Mouse (Mus musculus) hindbrain, embryonic 16.5 days (tissue): Measurements from ENCODE around the gene Ikzf1. TPM values are rescaled to one million over a fixed set of nuclear protein-coding genes. Genes with fewer than 3 reads are reported as not detected.

Experiments
- ATAC-seq: fragments of 200-750 bp; cut with Nextera tagmentation; 2 replicates; pipeline ENCODE4 v1.8.0; 2017; ENCODE audit warnings: moderate TSS enrichment, moderate library complexity
- H3K27ac ChIP-seq: fragments of 300-500 bp; sonication (generic); 2 replicates; pipeline ENCODE4 v1.5.1; 2014; ENCODE audit warnings: low read depth, mild to moderate bottlenecking, control low read depth, low read length, moderate library complexity
- H3K27me3 ChIP-seq: fragments of 300-500 bp; sonication (generic); replicated peaks from 2 replicates; pipeline ENCODE4 v1.6.1; 2014; ENCODE audit warnings: low read length; ENCODE audit not compliant: control insufficient read depth, insufficient read depth
- H3K36me3 ChIP-seq: fragments of 300-500 bp; sonication (generic); 2 replicates; pipeline ENCODE4 v1.6.1; 2014; ENCODE audit warnings: mild to moderate bottlenecking, low read length, moderate library complexity, mixed read lengths; ENCODE audit not compliant: control insufficient read depth, insufficient read depth
- H3K4me1 ChIP-seq: fragments of 300-500 bp; sonication (generic); 2 replicates; pipeline ENCODE4 v1.6.1; 2014; ENCODE audit warnings: low read depth, low read length; ENCODE audit not compliant: control insufficient read depth, insufficient read depth
- H3K4me2 ChIP-seq: fragments of 300-500 bp; sonication (generic); 2 replicates; pipeline ENCODE4 v1.6.1; 2014; ENCODE audit warnings: mild to moderate bottlenecking, low read length, control low read depth, moderate library complexity
- H3K4me3 ChIP-seq: fragments of 300-500 bp; sonication (generic); 2 replicates; pipeline ENCODE4 v1.5.1; 2014; ENCODE audit warnings: mild to moderate bottlenecking, low read length, control low read depth, moderate library complexity
- H3K9ac ChIP-seq: fragments of 300-500 bp; sonication (generic); 2 replicates; pipeline ENCODE4 v1.6.1; 2014; ENCODE audit warnings: low read depth, mild to moderate bottlenecking, control low read depth, low read length, moderate library complexity
- H3K9me3 ChIP-seq: fragments of 300-500 bp; sonication (generic); 2 replicates; pipeline ENCODE4 v1.6.1; 2014; ENCODE audit warnings: mild to moderate bottlenecking, low read length, moderate library complexity; ENCODE audit not compliant: control insufficient read depth
- WGBS: fragments of 180-500 bp; shearing (Covaris S2); extraction: QIAGEN DNeasy Blood & Tissue Kit; methylation state at CpG from one replicate; pipeline ENCODE4 v1.1.7; 2014; 5-methylcytosine and 5-hydroxymethylcytosine counted together
- polyA plus RNA-seq: library from polyadenylated mRNA; unstranded; fragments of >200 nt; fragmentation: Nextera tagmentation; extraction: Ambion mirVana; gene quantifications from 2 replicates; pipeline ENCODE4 v1.2.1, GENCODE M21; 2015

The Ikzf1 gene
- polyA plus RNA-seq, 1 experiment from 2014 or later, result 1.3 TPM

- H3K4me3 ChIP-seq, result no peak overlapping the region
- ATAC-seq, result no peak
- H3K4me2 ChIP-seq, result no peak overlapping the region
- H3K27me3 ChIP-seq, result no peaks in the 10 kb centered on the region
- H3K9me3 ChIP-seq, result no peaks in the 10 kb centered on the region
- H3K9ac ChIP-seq, result no peak overlapping the region
- H3K4me1 ChIP-seq, result no peaks in the 10 kb centered on the region
- no peak overlapping the region for H3K27ac ChIP-seq
- H3K36me3 ChIP-seq, result no peaks in the 10 kb centered on the region
Measured at GRCm38 (mm10) chr11:11766736-11767135, 81.9 kb downstream of the Ikzf1 start.

DNA sequence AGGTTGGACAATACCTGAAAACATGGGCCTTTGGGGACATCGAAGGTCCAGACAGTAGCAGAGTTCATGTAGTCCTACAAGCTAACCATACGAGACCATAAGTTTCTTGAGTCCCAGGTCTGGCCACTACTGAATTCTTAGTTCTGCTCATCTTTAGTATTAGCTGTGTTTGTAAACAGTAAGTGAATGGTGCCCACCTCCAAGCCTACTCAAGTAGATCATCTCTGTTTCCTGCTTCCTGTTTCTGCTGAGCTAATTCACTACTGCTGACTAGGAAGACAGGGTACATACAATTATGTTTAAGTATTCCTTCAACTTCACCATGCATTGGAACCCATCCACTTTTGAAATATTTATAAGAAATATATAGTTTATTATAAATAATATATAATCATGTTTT is 83.3 kb downstream of the Ikzf1 start:
- 92% methylated on average over 2 of the region's 2 CpGs for WGBS
- Histone ChIP-seq H3K4me3 (no peak overlapping the region), H3K36me3 (no peaks in the 10 kb centered on the region), H3K4me1 (no peaks in the 10 kb centered on the region), H3K27ac (no peak overlapping the region), H3K4me2 (no peak overlapping the region), H3K27me3 (no peaks in the 10 kb centered on the region), H3K9ac (no peak overlapping the region), H3K9me3 (no peaks in the 10 kb centered on the region)
- no peak for ATAC-seq

- no peak overlapping the region for H3K9ac ChIP-seq
- no peaks in the 10 kb centered on the region for H3K27me3 ChIP-seq
- no peaks in the 10 kb centered on the region for H3K9me3 ChIP-seq
- WGBS, result 93% methylated on average over 20 of the region's 20 CpGs
- no peaks in the 10 kb centered on the region for H3K4me1 ChIP-seq
- no peaks in the 10 kb centered on the region for H3K36me3 ChIP-seq
- H3K4me2 ChIP-seq, result no peak overlapping the region
- ATAC-seq, result no peak
- H3K4me3 ChIP-seq, result no peak overlapping the region
- no peak overlapping the region for H3K27ac ChIP-seq
Measured at GRCm38 (mm10) chr11:11769281-11769680, 84.5 kb downstream of the Ikzf1 start.

GRCm38 (mm10) chr11:11770691-11771090 is 85.9 kb downstream of the Ikzf1 start:
- no peak overlapping the region for H3K9ac ChIP-seq
- H3K27me3 ChIP-seq, result no peaks in the 10 kb centered on the region
- no peak overlapping the region for H3K27ac ChIP-seq
- H3K9me3 ChIP-seq, result no peaks in the 10 kb centered on the region
- no peaks in the 10 kb centered on the region for H3K4me1 ChIP-seq
- ATAC-seq, result no peak
- WGBS, result 94% methylated on average over 3 of the region's 3 CpGs
- no peaks in the 10 kb centered on the region for H3K36me3 ChIP-seq
- H3K4me2 ChIP-seq, result no peak overlapping the region
- no peak overlapping the region for H3K4me3 ChIP-seq

GRCm38 (mm10) chr11:11772196-11772595 is 87.4 kb downstream of the Ikzf1 start:
- Histone ChIP-seq H3K4me3 (no peak overlapping the region), H3K27ac (no peak overlapping the region), H3K9me3 (no peaks in the 10 kb centered on the region), H3K4me1 (no peaks in the 10 kb centered on the region), H3K9ac (no peak overlapping the region), H3K27me3 (no peaks in the 10 kb centered on the region), H3K36me3 (no peaks in the 10 kb centered on the region), H3K4me2 (no peak overlapping the region)
- 93% methylated on average over 4 of the region's 4 CpGs for WGBS
- ATAC-seq, result no peak

DNA sequence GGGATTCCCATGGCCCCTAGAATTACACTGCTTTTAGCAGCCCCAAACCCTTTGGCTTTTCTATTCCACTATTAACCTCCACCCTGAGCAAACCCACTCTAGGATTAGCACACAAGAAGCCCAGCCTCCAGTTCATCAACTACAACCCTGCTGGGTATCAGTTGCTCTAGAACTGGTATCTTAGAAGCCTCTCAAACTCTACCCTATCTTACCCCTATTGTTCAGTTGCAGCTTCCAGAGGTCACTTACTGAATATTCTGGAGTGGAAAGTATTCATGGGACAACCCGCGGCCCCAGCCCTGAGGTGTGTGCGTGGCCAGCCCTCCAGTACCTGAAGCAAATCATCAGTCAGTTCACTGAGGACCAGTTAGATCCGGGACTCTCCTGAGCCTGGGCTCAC is 89.6 kb downstream of the Ikzf1 start:
- Histone ChIP-seq H3K4me3 (no peak overlapping the region), H3K9ac (no peak overlapping the region), H3K4me2 (no peak overlapping the region), H3K9me3 (no peaks in the 10 kb centered on the region), H3K36me3 (no peaks in the 10 kb centered on the region), H3K27me3 (no peaks in the 10 kb centered on the region), H3K4me1 (no peaks in the 10 kb centered on the region), H3K27ac (no peak overlapping the region)
- WGBS, result 96% methylated on average over 4 of the region's 4 CpGs
- ATAC-seq, result no peak

GRCm38 (mm10) chr11:11774893-11775292 is 90.1 kb downstream of the Ikzf1 start:
- Histone ChIP-seq H3K27me3 (no peaks in the 10 kb centered on the region), H3K4me1 (no peaks in the 10 kb centered on the region), H3K9ac (no peak overlapping the region), H3K4me3 (no peak overlapping the region), H3K36me3 (no peaks in the 10 kb centered on the region), H3K27ac (no peak overlapping the region), H3K9me3 (no peaks in the 10 kb centered on the region), H3K4me2 (no peak overlapping the region)
- no peak for ATAC-seq
- WGBS, result 90% methylated on average over 5 of the region's 5 CpGs

DNA sequence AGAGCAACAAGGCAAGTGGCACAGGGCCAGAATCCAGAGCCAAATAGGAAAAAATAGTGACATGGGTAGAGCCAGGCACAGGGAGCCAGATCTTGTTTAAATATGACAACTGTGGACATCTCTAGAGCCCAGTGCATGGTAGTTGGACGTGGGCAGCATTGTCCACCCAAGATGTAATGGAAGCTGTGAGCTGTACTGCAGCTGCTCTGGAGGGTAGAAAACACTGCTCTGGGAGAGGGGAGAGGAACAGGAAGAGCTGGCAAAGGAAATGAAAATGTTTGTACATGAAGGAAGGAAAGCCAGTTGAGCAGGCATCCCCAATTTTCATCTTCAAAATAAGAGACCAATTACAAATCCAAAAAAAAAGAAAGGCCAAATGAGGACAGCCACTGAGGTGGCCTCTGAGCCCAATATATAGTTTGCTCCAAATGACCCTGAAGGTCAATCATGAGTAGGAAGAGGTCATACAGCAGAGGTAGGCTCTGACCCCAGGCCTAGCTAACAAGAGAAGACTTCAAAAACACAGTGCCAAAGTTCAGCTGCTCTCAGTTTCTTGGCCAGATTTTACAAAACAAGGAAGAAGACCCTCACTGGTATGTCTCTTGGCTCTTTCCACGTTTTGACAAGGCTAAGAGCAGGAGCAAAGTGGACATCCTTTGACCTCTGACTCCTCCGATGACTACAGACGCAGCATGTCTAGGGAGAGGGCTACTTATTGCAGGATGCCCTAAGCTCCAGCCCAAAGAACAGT is 91.4 kb downstream of the Ikzf1 start:
- no peak overlapping the region for H3K27ac ChIP-seq
- no peak for ATAC-seq
- no peak overlapping the region for H3K4me3 ChIP-seq
- no peaks in the 10 kb centered on the region for H3K27me3 ChIP-seq
- no peak overlapping the region for H3K9ac ChIP-seq
- H3K4me2 ChIP-seq, result no peak overlapping the region
- no peaks in the 10 kb centered on the region for H3K9me3 ChIP-seq
- no peaks in the 10 kb centered on the region for H3K4me1 ChIP-seq
- H3K36me3 ChIP-seq, result no peaks in the 10 kb centered on the region
- WGBS, result 68% methylated on average over 4 of the region's 4 CpGs

DNA sequence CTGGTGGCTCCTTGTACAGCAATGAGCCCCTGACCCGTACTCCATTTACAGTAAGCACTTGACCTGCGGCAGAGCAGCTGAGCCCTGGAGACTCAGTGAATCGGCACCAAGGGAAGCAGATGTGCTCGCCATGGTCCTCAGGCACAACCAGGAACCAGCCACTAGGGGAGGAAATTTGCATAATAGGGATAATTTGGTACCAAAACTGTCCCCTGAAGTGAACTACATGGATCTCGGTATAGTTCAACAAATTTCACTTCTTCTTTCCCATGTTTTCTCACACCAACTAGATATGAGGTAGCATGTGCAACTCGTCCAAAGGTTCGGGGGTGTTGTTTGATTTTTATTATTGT is 92.0 kb downstream of the Ikzf1 start:
- WGBS, result 83% methylated on average over 7 of the region's 7 CpGs
- no peak for ATAC-seq
- H3K36me3 ChIP-seq, result no peaks in the 10 kb centered on the region
- H3K9me3 ChIP-seq, result no peaks in the 10 kb centered on the region
- no peak overlapping the region for H3K27ac ChIP-seq
- H3K4me2 ChIP-seq, result no peak overlapping the region
- H3K4me1 ChIP-seq, result no peaks in the 10 kb centered on the region
- H3K27me3 ChIP-seq, result no peaks in the 10 kb centered on the region
- no peak overlapping the region for H3K4me3 ChIP-seq
- no peak overlapping the region for H3K9ac ChIP-seq

GRCm38 (mm10) chr11:11777246-11777645 is 92.4 kb downstream of the Ikzf1 start:
- Histone ChIP-seq H3K4me2 (no peak overlapping the region), H3K4me3 (no peak overlapping the region), H3K27ac (no peak overlapping the region), H3K4me1 (no peaks in the 10 kb centered on the region), H3K36me3 (no peaks in the 10 kb centered on the region), H3K27me3 (no peaks in the 10 kb centered on the region), H3K9me3 (no peaks in the 10 kb centered on the region), H3K9ac (no peak overlapping the region)
- no peak for ATAC-seq
- 80% methylated on average over 3 of the region's 3 CpGs for WGBS
